Comparison of ENCODE assay signal across 20 mouse cellular contexts in the genomic region with DNA sequence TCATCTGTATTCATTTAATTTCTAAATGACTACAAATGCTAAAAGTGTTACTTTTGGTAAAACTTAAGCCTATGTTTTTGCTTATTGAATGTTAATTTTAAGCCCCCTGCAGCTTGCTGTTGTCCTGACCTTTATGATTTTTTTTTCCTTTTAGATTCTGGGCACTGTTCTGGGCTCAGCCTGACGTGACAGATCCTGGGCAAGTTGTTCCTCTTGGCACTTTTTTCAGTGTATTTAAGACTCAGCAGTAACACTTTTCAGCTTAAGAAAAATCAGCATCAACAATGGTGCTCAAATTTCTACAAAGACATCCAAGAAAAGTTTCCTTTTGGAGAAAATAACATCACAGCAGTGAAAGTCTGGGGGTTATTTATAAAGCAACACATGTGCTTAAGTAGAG.
"Had no signal": no experiment of that assay in that cellular context is flagged by ENCODE, and none has a peak within 500 bp of the region (broad histone marks: within the 10 kb centered on the region; RNA-seq: fewer than 3 reads in every experiment).

No protein-coding gene starts in this region.

- H3K4me1 ChIP-seq: limb, embryonic 10.5 days; liver, embryonic 12.5 days; liver, embryonic 15.5 days; lung, embryonic 15.5 days; midbrain, embryonic 12.5 days; midbrain, embryonic 15.5 days; neural tube, embryonic 12.5 days; neural tube, embryonic 15.5 days had no signal

- DNase-seq: kidney, postnatal 25 days; liver; lung, adult 18-20 months; lung, postnatal 10 days; lung, postnatal 4 days; right cerebral cortex, adult 18-20 months; thymus, adult 2 months; thymus, postnatal 14 days; thymus, postnatal 4 days had no signal

- H3K27me3 ChIP-seq: limb, embryonic 13.5 days; liver, embryonic 12.5 days; liver, embryonic 15.5 days; lung, embryonic 15.5 days; midbrain, embryonic 12.5 days; midbrain, embryonic 15.5 days; neural tube, embryonic 12.5 days; neural tube, embryonic 15.5 days had no signal

- ATAC-seq: liver, embryonic 12.5 days; midbrain, embryonic 15.5 days had no signal

- H3K9ac ChIP-seq: limb, embryonic 13.5 days; liver, embryonic 12.5 days; liver, embryonic 15.5 days; lung, embryonic 15.5 days; midbrain, embryonic 12.5 days; midbrain, embryonic 15.5 days; neural tube, embryonic 12.5 days; neural tube, embryonic 15.5 days had no signal

- H3K36me3 ChIP-seq: limb, embryonic 10.5 days; limb, embryonic 13.5 days; liver, embryonic 12.5 days; liver, embryonic 15.5 days; lung, embryonic 15.5 days; midbrain, embryonic 12.5 days; midbrain, embryonic 15.5 days; neural tube, embryonic 12.5 days; neural tube, embryonic 15.5 days had no signal

- H3K4me2 ChIP-seq: limb, embryonic 13.5 days; liver, embryonic 12.5 days; liver, embryonic 15.5 days; lung, embryonic 15.5 days; midbrain, embryonic 12.5 days; midbrain, embryonic 15.5 days; neural tube, embryonic 12.5 days; neural tube, embryonic 15.5 days had no signal

- H3K27ac ChIP-seq: kidney, postnatal 0 days; layer of hippocampus, adult 2 months; limb, embryonic 10.5 days; limb, embryonic 13.5 days; liver, embryonic 12.5 days; liver, embryonic 15.5 days; lung, embryonic 15.5 days; midbrain, embryonic 12.5 days; midbrain, embryonic 15.5 days; neural tube, embryonic 12.5 days; neural tube, embryonic 15.5 days had no signal

- H3K9me3 ChIP-seq: limb, embryonic 10.5 days; limb, embryonic 13.5 days; liver, embryonic 12.5 days; liver, embryonic 15.5 days; lung, embryonic 15.5 days; midbrain, embryonic 12.5 days; midbrain, embryonic 15.5 days; neural tube, embryonic 12.5 days; neural tube, embryonic 15.5 days had no signal

- H3K4me3 ChIP-seq: layer of hippocampus, adult 2 months; limb, embryonic 10.5 days; limb, embryonic 13.5 days; liver, embryonic 12.5 days; liver, embryonic 15.5 days; lung, embryonic 15.5 days; midbrain, embryonic 12.5 days; midbrain, embryonic 15.5 days; neural tube, embryonic 12.5 days; neural tube, embryonic 15.5 days had no signal
